Mouse (Mus musculus): ENCODE results near the gene Tango6. TPM values are rescaled to one million over a fixed set of nuclear protein-coding genes. Genes with fewer than 3 reads are reported as not detected.
A peak's percentile ranks its signal among the peaks of the same experiment; 100 is the strongest.

Tango6 gene
- polyA plus RNA-seq, 1 experiment from 2014 or later, result 10.5 TPM

GRCm38 (mm10) chr8:106829526-106830045 lies 146.7 kb downstream of the Tango6 start:
- no peaks in the 10 kb centered on the region for H3K4me1 ChIP-seq (replicated peaks; ENCODE audit: control insufficient read depth, insufficient read depth, low read length)
- H3K27me3 ChIP-seq (ENCODE audit: control insufficient read depth, insufficient read depth, low read depth, low read length), result no peaks in the 10 kb centered on the region
- H3K9me3 ChIP-seq (ENCODE audit: control insufficient read depth, low read length), result no peaks in the 10 kb centered on the region
- no peak overlapping the region for H3K4me2 ChIP-seq (ENCODE audit: low read depth, low read length)
- H3K4me3 ChIP-seq (ENCODE audit: low read length), result no peak overlapping the region
- H3K27ac ChIP-seq (ENCODE audit: low read length), result no peak overlapping the region
- ATAC-seq (ENCODE audit: low read depth), result no peak
- 71% methylated on average over 5 of the region's 5 CpGs for WGBS
- H3K9ac ChIP-seq (ENCODE audit: low read length), result no peak overlapping the region
- no peaks in the 10 kb centered on the region for H3K36me3 ChIP-seq (ENCODE audit: control insufficient read depth, insufficient read depth, low read length)

- Histone ChIP-seq H3K4me3 (ENCODE audit: low read length) (no peak overlapping the region), H3K4me2 (ENCODE audit: low read depth, low read length) (no peak overlapping the region), H3K27me3 (ENCODE audit: control insufficient read depth, insufficient read depth, low read depth, low read length) (no peaks in the 10 kb centered on the region), H3K9ac (ENCODE audit: low read length) (no peak overlapping the region), H3K4me1 (replicated peaks; ENCODE audit: control insufficient read depth, insufficient read depth, low read length) (no peaks in the 10 kb centered on the region; the same call in 1 of the 2 replicates), H3K27ac (ENCODE audit: low read length) (no peak overlapping the region), H3K9me3 (ENCODE audit: control insufficient read depth, low read length) (no peaks in the 10 kb centered on the region), H3K36me3 (ENCODE audit: control insufficient read depth, insufficient read depth, low read length) (no peaks in the 10 kb centered on the region)
- no peak for ATAC-seq (ENCODE audit: low read depth)
- WGBS, result 50% methylated on average over 1 of the region's 1 CpGs
Observed at GRCm38 (mm10) chr8:106834899-106835298, 152.0 kb downstream of the Tango6 start.

- ATAC-seq (ENCODE audit: low read depth), result 0 out of 2 replicates have a peak, but pooled peaks have one; percentile 31
- Histone ChIP-seq H3K4me3 (ENCODE audit: low read length) (no peak overlapping the region), H3K9ac (ENCODE audit: low read length) (no peak overlapping the region), H3K4me1 (replicated peaks; ENCODE audit: control insufficient read depth, insufficient read depth, low read length) (no peaks in the 10 kb centered on the region; the same call in 1 of the 2 replicates), H3K4me2 (ENCODE audit: low read depth, low read length) (no peak overlapping the region), H3K27me3 (ENCODE audit: control insufficient read depth, insufficient read depth, low read depth, low read length) (no peaks in the 10 kb centered on the region), H3K9me3 (ENCODE audit: control insufficient read depth, low read length) (no peaks in the 10 kb centered on the region), H3K36me3 (ENCODE audit: control insufficient read depth, insufficient read depth, low read length) (no peaks in the 10 kb centered on the region), H3K27ac (ENCODE audit: low read length) (no peak overlapping the region)
- 46% methylated on average over 6 of the region's 6 CpGs for WGBS
Observed at GRCm38 (mm10) chr8:106836525-106836924, 153.7 kb downstream of the Tango6 start.

- no peaks in the 10 kb centered on the region for H3K36me3 ChIP-seq (ENCODE audit: control insufficient read depth, insufficient read depth, low read length)
- no peak overlapping the region for H3K4me2 ChIP-seq (ENCODE audit: low read depth, low read length)
- no peak overlapping the region for H3K27ac ChIP-seq (ENCODE audit: low read length)
- no peaks in the 10 kb centered on the region; the same call in 1 of the 2 replicates for H3K4me1 ChIP-seq (replicated peaks; ENCODE audit: control insufficient read depth, insufficient read depth, low read length)
- no peak overlapping the region for H3K4me3 ChIP-seq (ENCODE audit: low read length)
- no peak overlapping the region for H3K9ac ChIP-seq (ENCODE audit: low read length)
- H3K9me3 ChIP-seq (ENCODE audit: control insufficient read depth, low read length), result no peaks in the 10 kb centered on the region
- no peak for ATAC-seq (ENCODE audit: low read depth)
- H3K27me3 ChIP-seq (ENCODE audit: control insufficient read depth, insufficient read depth, low read depth, low read length), result no peaks in the 10 kb centered on the region
- WGBS, result 61% methylated on average over 6 of the region's 6 CpGs
Observed at GRCm38 (mm10) chr8:106838803-106839202, 155.9 kb downstream of the Tango6 start.

- Histone ChIP-seq H3K4me2 (ENCODE audit: low read depth, low read length) (no peak overlapping the region), H3K4me3 (ENCODE audit: low read length) (no peak overlapping the region), H3K9me3 (ENCODE audit: control insufficient read depth, low read length) (no peaks in the 10 kb centered on the region), H3K36me3 (ENCODE audit: control insufficient read depth, insufficient read depth, low read length) (no peaks in the 10 kb centered on the region), H3K4me1 (replicated peaks; ENCODE audit: control insufficient read depth, insufficient read depth, low read length) (no peaks in the 10 kb centered on the region; the same call in 1 of the 2 replicates), H3K27ac (ENCODE audit: low read length) (peak overlapping the region; percentile 25; the same call in 1 of the 2 replicates), H3K27me3 (ENCODE audit: control insufficient read depth, insufficient read depth, low read depth, low read length) (no peaks in the 10 kb centered on the region), H3K9ac (ENCODE audit: low read length) (no peak overlapping the region)
- WGBS, result 43% methylated on average over 11 of the region's 11 CpGs
- ATAC-seq (ENCODE audit: low read depth), result no peak
Observed at GRCm38 (mm10) chr8:106839209-106840001, 156.5 kb downstream of the Tango6 start.

GRCm38 (mm10) chr8:106850034-106850433 lies 167.2 kb downstream of the Tango6 start:
- Histone ChIP-seq H3K36me3 (ENCODE audit: control insufficient read depth, insufficient read depth, low read length) (0 out of 2 replicates have a peak, but pooled peaks cover 2% of the 10 kb centered on the region), H3K9ac (ENCODE audit: low read length) (no peak overlapping the region), H3K4me3 (ENCODE audit: low read length) (no peak overlapping the region), H3K4me1 (replicated peaks; ENCODE audit: control insufficient read depth, insufficient read depth, low read length) (0 out of 2 replicates have a peak, but pooled peaks cover 5% of the 10 kb centered on the region), H3K9me3 (ENCODE audit: control insufficient read depth, low read length) (no peaks in the 10 kb centered on the region), H3K27ac (ENCODE audit: low read length) (no peak overlapping the region), H3K27me3 (ENCODE audit: control insufficient read depth, insufficient read depth, low read depth, low read length) (no peaks in the 10 kb centered on the region), H3K4me2 (ENCODE audit: low read depth, low read length) (no peak overlapping the region)
- ATAC-seq (ENCODE audit: low read depth), result no peak
- 74% methylated on average over 10 of the region's 10 CpGs for WGBS

- Histone ChIP-seq H3K36me3 (ENCODE audit: control insufficient read depth, insufficient read depth, low read length) (0 out of 2 replicates have a peak, but pooled peaks cover 2% of the 10 kb centered on the region), H3K4me2 (ENCODE audit: low read depth, low read length) (no peak overlapping the region), H3K4me1 (replicated peaks; ENCODE audit: control insufficient read depth, insufficient read depth, low read length) (0 out of 2 replicates have a peak, but pooled peaks cover 5% of the 10 kb centered on the region), H3K4me3 (ENCODE audit: low read length) (no peak overlapping the region), H3K9me3 (ENCODE audit: control insufficient read depth, low read length) (no peaks in the 10 kb centered on the region), H3K27ac (ENCODE audit: low read length) (no peak overlapping the region), H3K9ac (ENCODE audit: low read length) (no peak overlapping the region), H3K27me3 (ENCODE audit: control insufficient read depth, insufficient read depth, low read depth, low read length) (no peaks in the 10 kb centered on the region)
- ATAC-seq (ENCODE audit: low read depth), result 0 out of 2 replicates have a peak, but pooled peaks have one; percentile 26
- WGBS, result 45% methylated on average over 8 of the region's 8 CpGs
Observed at GRCm38 (mm10) chr8:106854534-106855241, 171.8 kb downstream of the Tango6 start.

GRCm38 (mm10) chr8:106855242-106855562 lies 172.3 kb downstream of the Tango6 start:
- no peak for ATAC-seq (ENCODE audit: low read depth)
- H3K9ac ChIP-seq (ENCODE audit: low read length), result no peak overlapping the region
- 75% methylated on average over 3 of the region's 3 CpGs for WGBS

GRCm38 (mm10) chr8:106862845-106863244 lies 180.0 kb downstream of the Tango6 start:
- ATAC-seq (ENCODE audit: low read depth), result peak; percentile 43; the same call in 1 of the 2 replicates
- H3K9me3 ChIP-seq (ENCODE audit: control insufficient read depth, low read length), result no peaks in the 10 kb centered on the region

More at GRCm38 (mm10) chr8:106855242-106855562, 172.3 kb downstream of the Tango6 start:
- Histone ChIP-seq H3K27me3 (ENCODE audit: control insufficient read depth, insufficient read depth, low read depth, low read length) (no peaks in the 10 kb centered on the region), H3K36me3 (ENCODE audit: control insufficient read depth, insufficient read depth, low read length) (0 out of 2 replicates have a peak, but pooled peaks cover 2% of the 10 kb centered on the region), H3K9me3 (ENCODE audit: control insufficient read depth, low read length) (no peaks in the 10 kb centered on the region), H3K4me1 (replicated peaks; ENCODE audit: control insufficient read depth, insufficient read depth, low read length) (0 out of 2 replicates have a peak, but pooled peaks cover 5% of the 10 kb centered on the region), H3K4me2 (ENCODE audit: low read depth, low read length) (no peak overlapping the region), H3K4me3 (ENCODE audit: low read length) (no peak overlapping the region), H3K27ac (ENCODE audit: low read length) (no peak overlapping the region)

More at GRCm38 (mm10) chr8:106862845-106863244, 180.0 kb downstream of the Tango6 start:
- H3K27ac ChIP-seq (ENCODE audit: low read length), result no peak overlapping the region
- H3K9ac ChIP-seq (ENCODE audit: low read length), result no peak overlapping the region
- WGBS, result 71% methylated on average over 10 of the region's 10 CpGs
- H3K36me3 ChIP-seq (ENCODE audit: control insufficient read depth, insufficient read depth, low read length), result no peaks in the 10 kb centered on the region
- no peak overlapping the region for H3K4me3 ChIP-seq (ENCODE audit: low read length)
- no peak overlapping the region for H3K4me2 ChIP-seq (ENCODE audit: low read depth, low read length)
- H3K27me3 ChIP-seq (ENCODE audit: control insufficient read depth, insufficient read depth, low read depth, low read length), result no peaks in the 10 kb centered on the region
- H3K4me1 ChIP-seq (replicated peaks; ENCODE audit: control insufficient read depth, insufficient read depth, low read length), result no peaks in the 10 kb centered on the region
